Mouse (Mus musculus) right cerebral cortex, postnatal 4 days (tissue): ENCODE data around the gene Trim9.
A peak's percentile ranks its signal among the peaks of the same experiment; 100 is the strongest.

ENCODE experiments used
- DNase-seq: peaks from one replicate; pipeline ENCODE4 v3.0.0-alpha.2; 2022

Gene Trim9

DNA sequence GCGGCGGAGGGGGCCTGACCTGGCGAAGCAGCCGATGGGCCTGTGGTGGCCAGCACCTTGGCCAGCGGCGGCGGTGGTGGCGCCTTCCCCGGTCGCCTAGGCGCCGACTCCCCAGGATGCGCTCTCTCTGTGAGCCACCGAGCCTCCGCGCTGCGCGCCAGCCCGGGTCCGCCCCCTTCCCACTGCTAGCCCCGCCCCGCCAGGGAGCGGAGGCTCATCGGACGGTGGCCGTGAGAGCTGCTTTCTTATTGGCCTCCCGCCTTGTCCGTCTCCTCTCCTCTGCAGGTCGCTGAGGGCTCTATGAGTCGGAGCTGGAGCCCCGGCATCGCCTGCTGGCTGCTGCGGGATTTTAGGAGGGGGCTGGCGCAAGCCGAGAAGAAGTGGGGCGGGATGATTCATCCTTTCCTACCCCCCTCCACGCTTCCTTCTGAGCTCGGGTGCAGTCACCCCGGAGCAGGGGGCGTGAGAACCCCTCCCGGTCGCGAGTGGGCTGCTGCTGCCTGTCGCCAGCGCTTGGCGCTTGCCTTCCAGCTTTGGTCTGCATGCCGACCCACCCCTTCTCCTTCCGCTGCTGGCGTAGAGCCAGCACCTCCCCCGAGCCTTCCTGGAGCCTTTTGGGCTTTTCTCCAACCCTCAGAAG is at the start of gene Trim9:
Trim9 (minus strand) TSS at position 413 of the 640 bp plus-strand sequence.
- peak; percentile 97 for DNase-seq

DNA sequence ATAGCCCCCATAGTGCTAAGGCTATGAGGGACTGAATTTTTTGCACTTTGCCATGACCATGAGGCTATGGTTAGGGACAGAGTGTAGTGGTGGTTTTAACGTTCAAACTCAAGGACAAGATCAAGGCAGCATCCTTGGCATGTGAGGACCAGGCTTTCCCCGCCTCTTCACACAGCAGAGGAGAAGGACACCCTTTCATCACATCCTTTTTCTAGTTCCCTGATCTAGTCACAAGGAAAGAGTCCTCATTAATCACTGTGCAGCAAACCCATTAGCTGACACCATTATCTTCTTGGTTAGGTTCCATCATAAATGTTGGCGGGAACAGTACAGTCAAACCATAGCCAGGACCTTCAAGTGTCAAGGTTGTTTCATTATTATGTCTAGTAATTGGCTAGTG is 47.6 kb upstream of the Trim9 start:
- no peak for DNase-seq

DNA sequence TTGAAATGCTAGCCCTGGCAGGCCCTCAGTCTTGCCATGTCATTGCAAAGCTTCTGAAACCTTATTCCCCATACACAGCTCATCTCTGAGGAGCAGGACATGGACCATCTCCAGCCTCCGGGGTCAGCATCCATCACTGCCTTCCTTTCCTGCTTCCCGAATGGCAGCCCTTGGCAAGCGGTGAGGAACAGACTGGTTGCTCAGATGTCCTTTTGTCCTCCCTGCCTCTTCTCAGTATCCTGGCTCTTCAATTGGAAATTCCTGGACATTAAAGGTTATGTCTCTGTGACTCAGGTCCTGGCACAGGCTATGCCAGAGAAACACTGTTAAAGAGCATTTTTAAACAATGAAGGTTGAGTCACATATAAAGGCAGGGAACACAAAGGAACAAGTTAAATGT is 43.8 kb upstream of the Trim9 start:
- no peak for DNase-seq

DNA sequence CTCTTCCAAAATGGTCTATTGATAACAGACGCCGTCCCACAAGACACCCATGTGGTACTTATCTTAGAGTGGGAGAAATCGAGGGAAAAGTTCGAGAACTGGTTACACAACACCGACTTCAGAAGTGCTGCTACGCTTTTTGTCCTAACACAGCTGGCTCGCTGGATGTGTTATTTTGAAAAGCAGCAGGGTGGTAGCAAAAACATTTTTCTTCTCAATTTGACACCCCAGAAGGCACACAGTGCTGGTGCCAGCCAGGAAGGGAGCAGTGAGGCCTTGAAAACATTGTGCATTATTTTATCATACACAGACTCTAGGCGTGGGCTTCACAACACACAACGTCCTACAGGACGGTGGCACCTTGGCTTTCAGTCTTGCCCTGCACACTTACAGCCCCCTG is 27.6 kb upstream of the Trim9 start:
- no peak for DNase-seq

DNA sequence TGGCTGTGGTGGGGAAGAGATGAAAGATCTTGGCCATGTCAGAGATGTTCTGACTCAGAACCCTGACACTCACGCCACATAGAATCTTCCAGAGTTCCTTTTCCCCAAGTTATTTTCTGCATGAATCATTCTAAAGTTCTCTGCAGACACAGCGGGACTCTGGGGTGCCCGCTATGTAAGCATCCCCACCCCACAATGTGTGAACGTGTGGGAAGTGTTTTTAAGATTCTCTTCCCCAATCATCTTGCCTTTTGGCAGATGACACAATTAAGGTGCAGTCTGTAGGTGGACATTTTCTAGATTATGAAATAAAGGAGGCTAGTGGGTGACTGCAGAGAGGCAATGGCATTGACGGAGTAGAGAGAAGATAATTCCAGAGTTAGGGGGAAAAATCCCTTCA is 25.5 kb upstream of the Trim9 start:
- no peak for DNase-seq

DNA sequence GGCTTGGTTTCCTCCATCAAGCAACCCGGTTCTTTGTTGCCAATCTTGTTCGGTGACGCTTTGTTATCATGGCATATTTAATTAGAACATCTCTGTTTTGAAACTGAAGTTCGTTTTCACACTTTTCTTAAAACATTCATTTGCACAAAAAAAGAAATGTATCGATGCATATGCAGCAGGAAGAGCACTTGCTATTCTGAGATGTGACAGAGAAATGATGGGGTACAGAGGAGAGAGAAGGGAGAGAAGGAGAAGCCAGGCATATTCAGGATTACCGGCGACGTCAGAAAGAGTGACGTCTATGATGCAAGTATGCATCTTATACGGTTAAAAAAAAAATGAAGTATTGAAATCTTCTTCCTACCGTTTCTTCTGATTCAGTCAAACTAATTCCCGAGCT is 21.9 kb upstream of the Trim9 start:
- DNase-seq, result no peak

DNA sequence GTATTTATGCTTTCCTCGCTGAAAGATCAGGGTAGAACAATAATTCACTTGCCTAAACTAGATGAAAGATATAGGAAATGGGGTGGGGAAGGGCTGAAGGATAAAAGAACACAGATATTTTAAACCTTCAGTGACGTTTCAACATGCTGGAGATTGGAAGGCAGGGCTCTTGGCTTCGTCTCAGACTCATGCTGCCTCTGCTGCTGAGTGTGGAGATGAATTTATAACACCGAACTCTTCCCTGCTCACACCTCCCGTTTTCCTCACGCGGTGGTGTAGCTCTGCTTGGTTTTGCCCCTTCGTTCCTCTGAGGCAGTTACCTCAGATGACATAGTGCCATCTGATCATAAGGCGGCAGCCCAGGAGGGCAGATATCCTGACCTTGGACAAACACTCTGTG is 21.4 kb upstream of the Trim9 start:
- DNase-seq, result peak; percentile 33

DNA sequence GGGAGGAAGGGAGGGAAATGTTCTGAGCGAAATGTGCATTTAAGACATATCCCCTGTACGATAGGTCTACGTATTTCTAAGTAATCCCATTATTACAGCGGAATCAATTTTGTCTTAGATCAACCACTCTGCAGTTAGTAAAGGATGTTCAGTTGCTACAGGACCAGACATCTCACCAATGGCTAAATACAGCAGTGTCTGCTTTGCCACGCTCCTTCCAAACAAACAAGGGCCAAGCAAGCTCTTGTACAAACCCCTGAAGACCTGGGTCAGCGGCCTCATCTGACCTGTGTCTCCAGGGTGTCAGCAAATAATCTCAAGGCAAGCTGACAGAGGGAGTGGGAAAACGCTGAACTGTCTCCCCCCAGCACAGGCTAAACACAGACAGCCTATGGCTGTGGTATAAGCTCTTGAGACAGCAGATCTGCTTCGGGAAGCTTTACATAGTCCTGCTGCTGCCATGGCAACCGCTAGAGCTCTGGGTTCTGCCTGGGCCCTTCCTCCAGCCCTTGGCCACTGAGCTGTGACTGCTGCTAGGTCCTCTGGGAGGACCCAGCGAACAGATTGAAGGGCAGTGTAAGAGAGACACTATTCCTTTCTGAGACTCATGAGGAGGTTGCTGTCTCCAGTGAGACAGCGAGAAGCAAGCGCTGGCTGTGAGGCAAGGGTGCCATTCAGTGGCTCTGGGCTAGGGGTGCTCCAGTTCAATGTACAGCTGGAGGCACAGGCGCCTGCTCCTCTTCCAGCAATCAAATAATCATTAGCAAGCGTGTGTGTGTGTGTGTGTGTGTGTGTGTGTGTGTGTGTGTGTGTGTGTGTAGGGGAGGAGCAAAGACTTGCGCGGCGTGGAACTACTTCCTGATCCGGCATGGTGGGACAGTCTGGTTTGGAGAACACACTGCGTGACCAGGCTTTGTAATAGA is 20.2 kb upstream of the Trim9 start:
- peak; percentile 73 for DNase-seq

DNA sequence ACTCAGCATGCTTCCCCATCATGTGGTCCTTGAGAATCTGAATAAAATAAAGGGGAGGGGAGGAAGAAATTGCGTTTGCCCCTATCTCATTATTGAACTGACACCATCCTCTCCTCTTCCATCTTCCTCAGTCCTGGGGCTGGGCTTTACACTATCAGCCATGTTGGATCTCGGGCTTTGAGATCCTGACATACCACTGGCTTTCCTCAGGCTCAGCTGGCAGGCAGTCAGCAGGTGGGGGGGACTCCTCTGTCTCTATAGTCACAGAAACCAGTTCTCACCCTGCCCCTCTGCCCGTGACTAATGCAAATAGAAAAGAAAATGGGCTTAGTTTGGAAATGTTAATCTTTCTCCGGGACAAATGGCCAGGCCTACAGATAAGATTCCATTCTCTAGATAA is 15.6 kb upstream of the Trim9 start:
- no peak for DNase-seq

DNA sequence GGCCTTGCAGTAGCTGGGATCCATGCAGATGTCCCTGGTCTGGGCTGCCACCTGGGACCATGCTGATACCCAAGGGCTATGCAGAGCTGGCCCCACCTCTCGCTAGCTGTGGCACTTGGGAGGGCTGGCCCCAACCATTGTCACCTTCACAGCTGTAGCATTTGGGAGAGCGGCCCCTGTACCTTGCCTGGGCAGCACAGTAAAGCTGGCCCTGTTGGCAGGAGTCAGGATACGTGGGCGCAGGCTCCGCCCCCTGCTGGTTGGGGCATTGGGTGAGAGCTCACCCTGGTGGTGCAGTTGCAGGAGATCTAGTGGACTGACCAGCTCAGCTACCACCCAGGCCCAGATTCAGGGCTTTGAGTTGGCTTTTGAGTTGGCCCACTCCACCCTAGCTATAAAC is 12.9 kb upstream of the Trim9 start:
- DNase-seq, result no peak

DNA sequence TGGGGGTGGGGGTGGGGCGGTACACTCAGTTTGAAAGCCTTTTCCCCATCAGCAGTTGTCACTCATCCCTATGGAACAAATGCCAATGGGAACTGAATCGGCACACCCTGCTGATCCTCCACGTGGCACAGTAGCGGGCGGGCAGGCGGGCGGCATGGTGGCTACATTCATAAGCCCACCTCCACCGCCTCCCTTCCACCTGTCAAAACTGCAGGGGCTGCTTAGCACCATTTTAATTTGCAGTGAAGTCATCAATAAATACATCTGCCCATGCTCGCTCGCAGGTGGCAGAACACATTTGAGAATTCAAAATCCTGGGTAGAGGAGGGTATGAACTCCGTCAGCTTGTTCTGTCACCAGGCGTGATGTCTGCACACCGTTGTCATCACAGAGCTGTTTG is 12.0 kb upstream of the Trim9 start:
- no peak for DNase-seq

DNA sequence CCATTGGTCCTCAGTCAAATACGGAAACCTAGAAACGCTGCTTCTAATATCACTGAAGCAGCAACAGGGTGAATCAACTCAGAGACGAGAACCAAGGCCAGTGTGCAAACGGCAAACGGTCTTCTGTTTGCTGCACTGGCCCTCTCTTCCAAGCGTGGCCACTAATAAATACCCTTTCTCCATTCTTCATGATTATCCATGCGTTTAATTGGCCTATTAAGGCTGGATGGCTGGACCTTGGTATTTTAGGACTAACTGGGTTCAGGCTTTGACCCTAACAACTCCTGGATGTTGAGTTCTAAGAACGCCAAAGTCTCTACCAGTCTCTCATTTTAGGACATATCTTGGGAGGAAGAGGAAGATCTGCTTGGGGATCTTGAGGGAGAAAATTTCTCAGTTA is 7.5 kb upstream of the Trim9 start:
- DNase-seq, result no peak

DNA sequence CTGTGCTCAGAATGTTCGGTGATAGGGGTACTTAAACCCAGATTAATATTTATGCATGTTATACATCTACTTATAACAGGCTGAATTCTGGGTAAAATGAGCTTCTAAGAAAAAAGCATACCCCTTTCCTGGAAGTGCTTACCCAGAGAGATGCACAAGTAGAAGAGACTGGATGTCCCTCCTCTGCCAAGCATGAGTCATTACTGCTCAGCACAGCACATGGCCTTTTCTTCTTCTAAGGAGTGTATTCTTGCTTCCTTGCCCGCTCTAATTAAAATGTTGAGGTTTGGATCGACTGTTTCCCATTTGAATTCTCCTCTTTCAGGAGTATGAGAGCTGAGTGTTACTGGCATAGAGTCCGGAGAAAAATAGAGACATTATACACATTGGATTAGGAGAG is 3.1 kb upstream of the Trim9 start:
- no peak for DNase-seq

DNA sequence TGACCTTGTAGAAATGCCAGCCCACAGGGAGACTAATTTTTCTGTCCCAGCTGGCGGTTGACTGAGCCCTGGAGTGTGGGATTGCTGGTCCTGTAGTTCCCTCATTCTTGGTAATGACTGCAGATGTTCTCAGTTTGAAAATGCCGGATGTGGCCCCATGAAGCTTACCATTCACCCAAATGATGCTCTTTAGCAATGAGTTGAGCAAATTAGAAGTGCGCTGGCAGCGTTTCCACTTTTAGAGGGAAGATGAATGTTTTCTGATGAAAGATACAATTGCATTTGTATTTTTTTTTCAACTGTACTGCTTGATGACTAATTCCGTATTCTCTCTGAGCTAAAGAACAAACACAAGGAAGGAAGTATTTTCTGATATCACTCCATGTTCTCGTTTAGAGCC is 2.4 kb upstream of the Trim9 start:
- DNase-seq, result no peak

DNA sequence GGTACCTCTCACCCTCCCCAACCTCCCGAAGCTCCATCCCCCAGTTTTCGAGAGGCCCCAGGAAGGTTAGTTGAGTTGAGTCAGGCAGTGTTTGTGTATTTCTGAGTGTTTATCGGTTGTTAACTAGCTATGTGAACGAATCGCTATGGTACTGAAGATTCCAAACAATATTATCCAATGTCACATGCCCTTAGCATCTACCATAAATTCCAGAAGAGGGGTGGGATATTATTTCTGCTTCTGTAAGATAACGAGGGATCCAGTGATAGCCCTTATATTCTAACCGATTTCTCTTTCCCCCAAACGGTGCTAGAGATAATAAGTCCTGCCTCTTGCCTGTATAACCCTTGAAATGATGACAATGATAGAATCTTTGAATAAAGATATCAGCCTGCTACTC is 612 bp upstream of the Trim9 start:
- DNase-seq, result no peak

DNA sequence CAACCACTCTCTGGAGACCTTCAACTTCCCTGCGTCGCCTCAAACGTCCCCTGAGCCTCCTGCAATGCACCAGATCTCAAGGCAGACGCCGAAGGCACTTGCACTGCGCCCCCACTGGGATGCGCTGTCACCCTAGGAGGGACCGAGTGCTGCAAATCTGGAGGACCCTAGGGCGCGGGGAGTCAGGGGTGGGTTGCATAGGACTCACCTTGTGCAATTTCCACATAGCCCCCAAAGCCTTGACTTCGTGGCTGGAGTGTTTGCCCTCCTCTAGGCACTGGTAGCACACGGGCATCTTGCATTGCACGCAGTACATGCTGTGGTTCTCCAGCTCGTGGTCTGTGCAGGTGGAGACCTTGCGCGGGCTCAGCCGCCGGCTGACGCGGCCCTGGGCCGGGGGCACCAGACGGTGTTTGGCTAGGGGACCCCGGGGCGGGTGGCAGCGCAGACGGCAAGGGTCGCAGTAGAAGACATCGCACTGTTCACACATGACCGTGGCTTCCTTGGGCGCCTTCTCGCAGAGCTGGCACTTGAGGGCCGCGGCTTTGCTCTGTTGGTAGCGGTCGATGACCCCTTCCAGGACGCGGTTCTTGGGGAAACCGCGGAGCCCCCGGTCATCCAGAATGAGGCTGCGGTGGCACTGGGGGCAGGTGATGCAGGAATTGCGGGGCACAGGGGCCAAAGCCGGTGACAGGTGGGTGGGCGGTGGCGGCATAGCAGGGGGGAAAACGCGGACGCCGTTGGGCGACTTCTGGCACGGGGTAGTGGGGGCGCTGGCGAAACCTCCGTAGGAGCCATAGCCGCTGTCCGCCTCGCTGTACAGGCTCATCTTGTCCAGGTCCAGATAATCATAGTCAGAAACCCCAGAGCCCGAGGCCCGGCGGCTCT is 1.0 kb downstream of the Trim9 start:
- peak; percentile 79 for DNase-seq

DNA sequence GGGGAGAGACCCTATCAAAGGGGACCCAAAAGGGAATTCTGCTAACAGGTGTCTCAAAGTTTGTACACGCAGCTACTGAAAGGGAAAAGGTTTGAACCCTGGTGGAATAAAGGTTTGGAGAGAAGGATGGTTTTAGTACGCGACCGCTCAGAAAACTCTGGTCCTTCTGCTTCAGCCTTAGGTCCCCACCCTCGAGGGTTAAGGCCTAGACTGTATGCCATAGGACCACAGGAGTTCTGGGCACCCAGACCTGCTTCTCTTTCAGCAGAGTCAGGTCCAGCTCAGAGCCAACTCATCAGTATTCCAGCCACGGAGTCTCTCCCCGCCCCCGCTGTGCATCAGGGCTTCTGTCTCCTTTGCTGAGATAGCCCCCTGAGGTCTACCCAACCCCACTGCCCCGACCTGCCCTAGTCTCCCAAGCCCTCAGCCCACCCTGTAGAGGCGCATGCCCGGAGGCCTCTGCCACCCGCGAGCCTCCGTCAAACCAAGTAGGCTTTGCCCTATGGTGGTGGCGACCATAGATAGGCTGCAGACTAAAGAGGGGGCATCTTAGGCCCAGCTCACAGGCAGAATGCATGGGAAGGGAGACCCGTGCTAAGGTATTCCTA is 1.8 kb downstream of the Trim9 start:
- DNase-seq, result peak; percentile 71

DNA sequence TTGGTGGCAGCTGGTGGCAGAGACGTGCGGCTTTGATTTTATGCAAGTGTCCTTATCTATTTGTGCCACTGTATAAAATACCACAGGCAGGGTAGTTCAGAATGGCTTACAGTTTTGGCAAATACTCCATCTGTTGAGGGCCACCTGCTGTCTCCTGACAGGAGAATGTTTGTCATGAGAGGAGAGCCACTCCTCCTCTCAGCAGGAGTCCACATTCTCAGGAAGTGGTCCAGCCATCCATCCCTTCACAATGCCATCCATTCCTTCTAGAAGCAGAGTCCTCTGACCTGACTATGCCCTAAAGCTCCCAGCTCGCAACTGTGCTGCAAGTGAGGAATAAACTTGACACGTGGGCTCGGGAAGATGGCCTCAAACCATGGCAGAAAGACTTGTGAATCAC is 12.2 kb downstream of the Trim9 start:
- DNase-seq, result no peak

DNA sequence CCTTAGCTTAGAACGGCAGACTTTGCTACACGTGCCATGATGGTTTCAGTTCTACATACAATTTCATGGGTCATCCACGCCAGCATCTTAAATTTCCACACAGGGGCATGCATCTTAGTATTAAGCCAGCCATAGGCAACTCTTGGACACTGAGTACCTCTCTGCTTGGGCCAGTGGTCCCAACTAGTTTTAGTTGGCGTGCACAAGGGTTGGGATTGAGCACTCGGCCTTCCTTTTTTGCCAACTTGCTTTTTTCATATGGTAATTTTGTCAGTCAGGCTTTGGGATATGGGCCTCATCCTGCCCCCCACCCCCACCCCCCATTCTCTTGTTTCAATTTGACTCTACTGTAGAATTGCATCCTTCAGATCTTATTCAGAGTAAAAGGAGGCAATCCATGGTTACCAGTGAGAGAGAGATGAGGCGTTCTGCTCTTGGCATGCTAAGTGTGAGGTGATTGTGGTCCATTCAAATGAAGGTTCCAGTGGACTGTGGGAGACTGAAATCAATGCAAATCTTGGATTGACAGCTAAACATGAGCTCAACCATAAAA is 14.1 kb downstream of the Trim9 start:
- no peak for DNase-seq

DNA sequence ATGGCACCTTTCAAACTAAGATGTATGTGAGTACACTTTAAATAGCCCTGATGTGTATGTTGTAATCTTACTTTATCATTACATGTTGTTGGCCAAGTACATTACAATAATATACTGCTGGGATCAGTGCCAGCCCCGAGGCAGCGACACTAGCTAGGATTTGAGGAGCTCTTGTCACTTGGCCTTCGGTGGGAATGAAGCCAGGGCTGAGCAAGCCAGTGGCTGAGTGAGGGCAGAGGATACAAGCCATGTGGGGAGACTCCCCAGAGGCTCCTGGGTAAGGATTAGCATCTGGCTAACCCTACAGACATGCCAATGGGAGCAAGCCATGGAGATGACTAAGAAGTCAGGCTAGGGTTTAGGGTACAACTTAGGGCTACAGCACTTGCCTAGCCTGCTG is 18.4 kb downstream of the Trim9 start:
- no peak for DNase-seq

DNA sequence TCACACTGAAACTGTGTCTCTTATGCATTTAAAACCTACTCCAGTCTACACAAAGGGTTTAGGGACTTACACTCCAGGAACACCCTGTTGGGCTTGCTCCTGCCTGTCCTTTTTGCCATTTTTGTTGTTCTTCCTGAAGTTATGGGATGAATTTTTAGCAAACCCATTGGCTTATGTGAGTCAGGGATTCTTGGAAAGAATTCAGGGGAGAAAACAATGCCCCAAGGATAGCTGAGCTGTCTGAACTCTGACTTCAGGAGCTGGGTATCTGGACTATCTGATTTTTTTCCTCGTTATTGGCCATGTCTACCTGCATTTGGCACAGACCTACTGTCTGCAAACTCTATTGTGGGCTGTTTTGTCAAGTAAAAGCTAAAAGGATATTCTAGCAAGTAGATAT is 20.5 kb downstream of the Trim9 start:
- DNase-seq, result no peak

DNA sequence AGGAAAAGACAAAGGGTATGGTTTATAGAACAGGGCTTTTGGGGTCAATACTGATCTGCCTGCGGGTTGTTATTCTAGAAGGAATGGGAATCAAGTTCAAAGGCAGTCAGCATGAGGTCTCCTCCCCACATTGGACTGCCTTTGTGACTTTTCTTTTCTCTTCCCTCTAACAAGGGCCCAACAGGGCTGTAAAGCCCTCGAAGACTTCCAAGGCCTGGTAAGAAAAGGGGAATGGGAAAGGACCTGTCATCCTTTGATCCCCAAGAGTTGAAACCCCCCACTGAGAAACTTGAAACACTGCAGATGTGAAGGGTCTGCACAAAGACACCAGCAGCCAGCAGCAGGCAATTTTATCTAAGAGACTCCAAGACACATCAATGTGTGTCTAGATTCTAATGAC is 21.0 kb downstream of the Trim9 start:
- no peak for DNase-seq

DNA sequence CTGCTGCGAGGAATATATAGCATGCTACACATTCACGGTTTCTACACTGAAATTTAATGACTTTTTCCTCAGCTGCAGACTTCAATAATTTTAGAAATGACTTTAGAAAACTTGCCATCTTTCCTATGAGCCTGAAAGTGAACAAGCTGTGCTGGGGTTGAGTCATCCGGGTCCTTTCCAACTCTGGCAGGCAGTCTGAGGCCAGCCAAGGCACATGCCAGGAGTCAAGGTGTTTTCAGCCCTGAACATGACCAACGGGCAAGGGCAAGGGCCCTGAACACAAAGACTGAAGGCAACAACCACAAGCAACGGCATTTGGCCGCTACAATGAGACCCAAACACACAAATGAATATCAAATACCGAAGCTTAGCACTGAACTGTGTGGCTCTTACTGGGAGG is 21.6 kb downstream of the Trim9 start:
- no peak for DNase-seq
